Mouse (Mus musculus) heart, postnatal 0 days (tissue): Measurements from ENCODE around the gene Tmcc2. TPM values are rescaled to one million over a fixed set of nuclear protein-coding genes. Genes with fewer than 3 reads are reported as not detected.

Source experiments
- ATAC-seq: fragments of 200-750 bp; cut with Nextera tagmentation; 2 replicates; pipeline ENCODE4 v1.8.0; 2017; ENCODE audit warnings: low read depth, moderate number of reproducible peaks, moderate library complexity; ENCODE audit not compliant: insufficient read depth
- DNase-seq: peaks from one replicate; pipeline ENCODE4 v3.0.0-alpha.2; 2016; ENCODE audit warnings: low spot score
- H3K27ac ChIP-seq: fragments of 300-500 bp; sonication (generic); 2 replicates; pipeline ENCODE4 v1.5.1; 2014; ENCODE audit warnings: low read depth, mild to moderate bottlenecking
- H3K27me3 ChIP-seq: fragments of 300-500 bp; sonication (generic); 2 replicates; pipeline ENCODE4 v1.6.1; 2014; ENCODE audit warnings: low read length, mixed read lengths; ENCODE audit not compliant: control insufficient read depth, insufficient read depth
- H3K36me3 ChIP-seq: fragments of 300-500 bp; sonication (generic); replicated peaks from 2 replicates; pipeline ENCODE4 v1.6.1; 2014; ENCODE audit warnings: low read length, mixed read lengths; ENCODE audit not compliant: control insufficient read depth, insufficient read depth
- H3K4me1 ChIP-seq: fragments of 300-500 bp; sonication (generic); 2 replicates; pipeline ENCODE4 v1.6.1; 2014; ENCODE audit warnings: antibody characterized with exemption; ENCODE audit not compliant: control insufficient read depth, insufficient read depth
- H3K4me2 ChIP-seq: fragments of 300-500 bp; sonication (generic); 2 replicates; pipeline ENCODE4 v1.6.1; 2014; ENCODE audit warnings: low read depth, mild to moderate bottlenecking, low read length, moderate library complexity
- H3K4me3 ChIP-seq: fragments of 300-500 bp; sonication (generic); 2 replicates; pipeline ENCODE4 v1.5.1; 2014; ENCODE audit warnings: low read depth, low read length
- H3K9ac ChIP-seq: fragments of 300-500 bp; sonication (generic); replicated peaks from 2 replicates; pipeline ENCODE4 v1.6.1; 2014; ENCODE audit warnings: low read depth, low read length, mixed read lengths
- H3K9me3 ChIP-seq: fragments of 300-500 bp; sonication (generic); replicated peaks from 2 replicates; pipeline ENCODE4 v1.6.1; 2016; ENCODE audit warnings: low read length; ENCODE audit not compliant: control insufficient read depth
- CTCF ChIP-seq: IDR thresholded peaks from 2 replicates; pipeline ENCODE4 v1.5.1; 2016; ENCODE audit warnings: antibody characterized with exemption, control low read depth, low read depth
- EP300 ChIP-seq: IDR thresholded peaks from 2 replicates; pipeline ENCODE4 v1.6.1; 2016; ENCODE audit warnings: antibody characterized with exemption, low read depth
- WGBS: fragments of 180-500 bp; shearing (Covaris S2); extraction: QIAGEN DNeasy Blood & Tissue Kit; methylation state at CpG from one replicate; pipeline ENCODE4 v1.1.7; 2014; 5-methylcytosine and 5-hydroxymethylcytosine counted together
- polyA plus RNA-seq: library from polyadenylated mRNA; unstranded; fragments of >200 nt; fragmentation: Nextera tagmentation; extraction: Ambion mirVana; gene quantifications from 2 replicates; pipeline ENCODE4 v1.2.1, GENCODE M21; 2015
- total RNA-seq: library from RNA; depleted of rRNA; stranded (reverse); fragments of >200 nt; gene quantifications from 2 replicates; pipeline ENCODE4 v1.2.3, GENCODE M21; 2014; ENCODE audit warnings: low replicate concordance

Tmcc2 gene
- total and polyA plus RNA-seq, 2 experiments from 2014 or later = 6.5 to 20.4 TPM

DNA sequence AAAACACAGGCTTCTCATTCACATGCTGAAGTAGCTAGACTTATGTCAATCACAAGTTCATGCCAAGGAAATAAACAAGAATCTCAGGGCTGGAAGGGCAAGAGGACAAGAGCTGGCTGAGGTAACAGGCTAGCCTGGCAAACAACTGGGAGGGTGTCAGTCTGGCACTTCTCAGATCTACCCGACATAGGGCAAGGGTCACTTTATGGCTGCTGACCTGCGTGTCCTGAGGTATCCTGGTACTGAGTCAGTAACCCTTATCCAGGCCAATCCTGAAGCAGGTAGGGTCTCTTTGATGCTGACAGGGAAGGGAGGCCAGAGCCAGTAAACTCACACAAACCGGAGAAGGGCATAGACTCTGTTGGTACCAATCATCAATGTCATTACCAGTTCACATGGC is 62.5 kb downstream of the Tmcc2 start:
- H3K9me3 ChIP-seq = no peaks in the 10 kb centered on the region
- H3K36me3 ChIP-seq = 0 out of 2 replicates have a peak, but pooled peaks cover 4% of the 10 kb centered on the region

DNA sequence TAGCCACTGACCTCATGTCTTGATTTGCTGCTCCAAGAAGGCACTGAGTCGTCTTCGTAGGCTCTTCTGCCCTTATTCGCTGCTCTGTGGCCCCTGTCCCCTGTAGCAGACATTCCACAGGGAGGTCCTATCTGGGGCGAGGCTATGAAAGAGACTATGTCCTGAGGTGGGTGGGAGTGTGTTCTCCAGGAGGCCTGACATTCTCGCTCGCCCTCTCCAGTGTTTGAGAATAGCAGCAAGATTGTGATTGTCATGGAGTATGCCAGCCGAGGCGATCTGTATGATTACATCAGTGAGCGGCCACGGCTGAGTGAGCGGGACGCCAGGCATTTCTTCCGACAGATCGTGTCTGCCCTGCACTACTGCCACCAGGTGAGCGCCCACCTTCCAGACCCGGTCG is 63.6 kb downstream of the Tmcc2 start:
- no peak for ATAC-seq
- Histone ChIP-seq H3K4me1 (0 out of 2 replicates have a peak, but pooled peaks cover 4% of the 10 kb centered on the region), H3K4me3 (no peak overlapping the region), H3K27ac (no peak overlapping the region), H3K4me2 (no peak overlapping the region), H3K36me3 (0 out of 2 replicates have a peak, but pooled peaks cover 4% of the 10 kb centered on the region), H3K9ac (no peak overlapping the region; the same call in 1 of the 2 replicates), H3K9me3 (no peaks in the 10 kb centered on the region), H3K27me3 (no peaks in the 10 kb centered on the region)
- WGBS = 56% methylated on average over 17 of the region's 17 CpGs
- no peak for DNase-seq
- TF ChIP-seq CTCF (no peak), EP300 (no peak)

More for the DNA sequence above, 62.5 kb downstream of the Tmcc2 start:
- Histone ChIP-seq H3K27ac (no peak overlapping the region), H3K4me2 (no peak overlapping the region), H3K27me3 (no peaks in the 10 kb centered on the region), H3K4me1 (peaks cover 11% of the 10 kb centered on the region; the same call in 1 of the 2 replicates), H3K9ac (no peak overlapping the region), H3K4me3 (no peak overlapping the region)
- no peak for ATAC-seq
- no peak for TF ChIP-seq CTCF
- TF ChIP-seq EP300 = no peak
- 86% methylated on average over 3 of the region's 3 CpGs for WGBS
- no peak for DNase-seq

DNA sequence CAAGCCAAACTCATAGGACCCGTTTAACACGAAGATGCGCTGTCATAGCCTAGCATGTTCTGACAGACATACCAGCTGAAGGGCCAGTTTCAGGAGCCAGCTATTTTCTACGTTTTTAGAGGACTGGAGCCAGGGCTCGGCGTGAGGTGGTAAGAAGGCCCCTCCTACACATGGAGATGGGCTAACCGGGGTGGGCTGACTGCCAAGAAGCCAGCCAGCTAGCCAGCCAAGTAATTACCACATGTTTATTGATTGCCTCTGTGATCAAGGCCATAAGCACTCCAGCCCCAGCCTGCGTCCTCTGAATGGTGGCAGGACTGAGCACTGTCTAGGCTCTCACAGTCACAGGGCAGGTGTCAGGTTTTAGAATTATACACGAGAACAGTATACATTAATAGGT is 64.3 kb downstream of the Tmcc2 start:
- H3K27ac ChIP-seq = no peak overlapping the region
- DNase-seq (no peak), ATAC-seq (no peak)
- no peaks in the 10 kb centered on the region for H3K27me3 ChIP-seq
- no peaks in the 10 kb centered on the region for H3K9me3 ChIP-seq
- H3K4me1 ChIP-seq = 0 out of 2 replicates have a peak, but pooled peaks cover 4% of the 10 kb centered on the region
- TF ChIP-seq EP300 (no peak), CTCF (no peak)
- H3K4me2 ChIP-seq = no peak overlapping the region
- H3K36me3 ChIP-seq = 0 out of 2 replicates have a peak, but pooled peaks cover 4% of the 10 kb centered on the region
- no peak overlapping the region for H3K9ac ChIP-seq
- WGBS = 66% methylated on average over 9 of the region's 9 CpGs
- H3K4me3 ChIP-seq = no peak overlapping the region

DNA sequence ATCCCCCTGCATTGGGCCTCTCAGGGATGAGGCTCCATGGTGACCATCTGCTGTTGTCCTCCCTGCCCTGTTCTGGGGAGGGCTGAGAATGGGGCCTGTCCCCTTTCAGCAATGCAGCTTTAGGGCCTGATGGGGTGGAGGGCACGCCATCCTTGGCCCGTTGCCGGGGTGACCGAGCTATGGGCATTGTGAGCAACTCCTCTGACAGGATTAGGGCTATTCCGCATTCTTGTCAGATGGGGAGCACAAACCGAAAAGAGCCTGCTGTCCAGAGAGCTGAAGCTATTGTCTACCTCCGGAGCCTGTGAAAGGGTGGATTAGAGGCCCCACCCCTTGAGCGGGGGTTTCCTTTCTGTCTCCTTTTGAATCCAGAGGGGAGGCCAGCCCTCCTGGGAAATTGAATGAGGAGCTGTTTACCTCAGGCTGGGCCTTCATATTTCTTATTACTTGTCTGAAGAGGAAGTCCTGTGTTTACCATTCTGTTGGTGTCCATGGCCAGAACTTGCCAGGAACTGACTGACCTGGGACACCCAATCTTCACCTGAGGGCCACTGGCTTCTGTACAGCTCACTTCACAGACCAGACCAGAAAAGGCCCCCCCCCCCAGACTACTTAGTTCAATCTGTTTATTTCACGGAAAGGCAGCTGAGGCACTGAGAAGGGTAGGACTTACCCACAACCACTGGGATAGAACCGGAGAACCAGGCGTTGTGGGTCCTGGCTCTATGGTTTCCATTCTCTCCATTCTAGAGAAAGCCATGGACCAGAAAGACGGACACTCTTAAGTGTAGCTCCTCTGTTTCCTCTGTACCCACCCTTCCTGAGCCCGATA is 68.2 kb downstream of the Tmcc2 start:
- no peak for TF ChIP-seq CTCF
- 48% methylated on average over 13 of the region's 13 CpGs for WGBS
- Histone ChIP-seq H3K27me3 (no peaks in the 10 kb centered on the region), H3K4me3 (no peak overlapping the region), H3K36me3 (no peaks in the 10 kb centered on the region), H3K4me1 (peaks cover 16% of the 10 kb centered on the region; the same call in 1 of the 2 replicates), H3K4me2 (no peak overlapping the region), H3K9ac (no peak overlapping the region), H3K27ac (no peak overlapping the region; the same call in 1 of the 2 replicates), H3K9me3 (no peaks in the 10 kb centered on the region)
- DNase-seq (no peak), ATAC-seq (no peak; the same call in 1 of the 2 replicates)

DNA sequence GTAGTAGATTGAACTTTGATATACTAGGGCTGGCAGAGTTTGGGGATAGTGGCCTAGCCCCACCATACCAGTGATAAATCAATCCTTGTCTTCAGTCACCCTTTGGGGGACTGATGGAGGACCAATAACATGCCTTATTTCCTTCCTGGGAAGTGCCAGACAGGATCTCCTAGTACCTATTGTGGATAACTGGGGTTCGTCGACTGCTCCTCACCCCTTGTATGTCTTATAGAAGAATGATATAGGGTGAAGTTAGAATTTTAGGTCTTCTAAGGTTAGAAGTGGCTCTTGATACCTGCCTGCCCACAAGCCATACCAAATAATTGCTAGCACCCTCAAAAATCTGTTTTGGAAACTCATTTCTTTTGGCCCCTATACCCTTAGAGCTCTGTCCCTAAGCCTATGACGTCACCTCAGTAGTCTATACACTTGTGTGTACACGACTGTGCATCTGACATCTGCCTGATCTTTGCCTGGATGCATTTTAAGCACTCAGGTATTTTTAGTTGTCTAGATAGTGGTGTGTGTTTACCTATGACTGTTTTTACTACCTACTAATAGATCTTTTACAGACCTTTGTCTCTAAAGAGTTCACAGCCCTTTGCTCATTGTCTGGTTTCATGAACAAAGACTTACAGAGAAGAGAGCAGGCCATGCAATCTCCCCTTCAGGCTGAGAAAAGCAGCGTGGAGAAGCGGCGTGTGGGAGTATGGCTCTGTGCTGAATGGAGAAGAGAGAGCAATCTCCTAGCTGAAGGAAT is 69.1 kb downstream of the Tmcc2 start:
- WGBS = 65% methylated on average over 7 of the region's 7 CpGs
- Histone ChIP-seq H3K9ac (no peak overlapping the region), H3K36me3 (no peaks in the 10 kb centered on the region), H3K9me3 (no peaks in the 10 kb centered on the region), H3K4me2 (no peak overlapping the region), H3K27me3 (no peaks in the 10 kb centered on the region), H3K4me3 (no peak overlapping the region), H3K4me1 (peaks cover 12% of the 10 kb centered on the region; the same call in 1 of the 2 replicates), H3K27ac (no peak overlapping the region)
- no peak for ATAC-seq
- no peak for DNase-seq
- TF ChIP-seq EP300 (no peak), CTCF (no peak)
